Mouse (Mus musculus): ENCODE results near the gene Atp5e. TPM values are rescaled to one million over a fixed set of nuclear protein-coding genes. Genes with fewer than 3 reads are reported as not detected.

The Atp5e gene
- 1,520 and 1,849 TPM in 2 replicates for polyA plus RNA-seq (2015; fragmentation: Nextera tagmentation; extraction: Ambion mirVana)

DNA sequence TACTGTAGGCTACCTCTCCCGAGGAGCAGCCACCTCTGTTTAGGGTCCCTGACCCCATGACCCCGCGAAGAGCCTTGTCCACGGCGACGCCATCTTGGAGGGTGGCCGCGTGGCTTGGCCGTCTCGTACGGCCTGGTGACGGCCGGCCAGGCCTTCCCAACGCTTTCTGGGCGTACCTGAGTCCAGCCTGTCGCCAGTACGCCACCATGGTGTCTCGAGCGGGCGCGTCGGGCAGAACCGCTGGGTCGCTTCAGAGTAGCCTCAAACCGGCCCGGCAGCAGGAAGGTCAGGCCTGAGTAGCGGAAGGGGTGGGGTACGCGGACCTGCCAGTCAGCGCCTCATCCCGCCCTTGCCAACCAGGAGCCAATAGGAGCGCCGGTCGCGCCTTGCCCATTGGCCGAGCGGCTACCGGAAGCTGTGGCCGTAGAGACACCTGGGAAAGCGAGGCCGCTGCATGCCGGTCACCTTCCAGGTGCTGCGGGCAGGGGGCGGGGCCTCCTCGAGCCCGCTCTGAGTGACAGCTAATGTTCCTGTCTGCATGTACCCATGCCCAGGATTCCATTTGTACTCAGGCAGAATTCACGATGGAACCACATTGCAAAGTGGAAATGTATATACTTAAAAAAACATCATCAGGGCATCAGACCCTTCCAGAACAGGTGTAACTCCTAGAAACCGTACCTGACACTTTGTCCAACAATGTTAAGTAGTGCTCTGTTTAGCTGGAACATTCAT, at the start of gene Atp5e:
Atp5e (minus strand) TSS at position 317 of the 735 bp plus-strand sequence.

DNA sequence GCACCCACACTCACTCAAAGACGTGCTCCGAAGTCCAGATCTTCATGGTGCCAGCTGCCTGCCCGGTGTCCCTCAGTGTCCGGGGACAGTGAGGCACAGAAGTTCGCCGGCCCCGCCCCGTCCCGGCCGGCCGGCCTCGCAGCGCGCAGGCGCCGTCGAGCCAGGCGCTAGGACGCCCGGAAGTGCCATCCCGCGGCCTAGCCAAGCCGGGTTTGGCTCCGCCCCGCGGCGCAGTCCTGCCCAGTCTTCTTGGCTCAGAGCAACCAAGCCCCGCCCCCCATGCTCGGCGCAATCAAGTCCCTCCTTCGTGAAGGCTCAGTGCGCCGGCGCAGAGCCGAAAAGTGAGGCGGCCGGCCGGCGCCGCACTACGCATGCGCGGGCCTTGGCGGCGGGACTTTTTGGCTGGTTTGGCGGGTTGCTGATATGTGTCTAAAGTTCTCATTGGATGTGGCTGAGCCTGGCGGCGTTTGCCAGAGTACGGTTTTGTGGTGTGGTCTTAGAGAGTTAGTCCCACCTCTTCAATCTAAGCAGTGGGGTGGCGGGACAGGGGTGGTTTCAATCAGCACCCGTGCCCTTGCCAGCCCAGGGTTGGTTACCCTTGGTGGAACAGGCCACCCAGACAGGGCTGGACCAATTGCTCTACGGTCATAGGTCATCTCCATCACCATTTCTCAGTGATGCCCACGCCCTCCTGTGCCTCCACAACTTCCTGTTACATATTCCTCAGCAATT, 9.1 kb upstream of the Atp5e start, which contains the start of gene Prelid3b:
Prelid3b (minus strand) TSS at position 264 of the 732 bp plus-strand sequence.

DNA sequence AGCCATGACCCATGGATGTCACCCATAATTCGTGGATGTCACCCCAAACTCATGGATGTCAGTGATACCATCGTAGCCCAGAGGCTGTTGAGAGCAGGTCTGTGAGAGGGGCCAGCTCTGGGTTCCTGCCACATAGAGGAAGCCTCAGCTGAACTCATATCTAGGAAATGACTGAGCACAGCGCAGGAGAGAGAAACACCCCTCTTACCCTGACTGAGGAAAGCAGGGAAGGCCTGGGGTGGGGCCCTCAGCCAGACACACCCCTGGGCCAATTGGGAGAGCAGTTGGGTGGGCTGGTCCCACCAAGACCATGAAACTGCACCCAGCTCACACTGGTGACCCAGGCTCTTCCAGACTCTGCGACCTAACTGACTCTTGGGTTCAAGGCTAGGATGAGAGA, 13.6 kb downstream of the Atp5e start, which contains the start of gene Tubb1:
Tubb1 (plus strand) TSS at position 343 of the 400 bp plus-strand sequence.

DNA sequence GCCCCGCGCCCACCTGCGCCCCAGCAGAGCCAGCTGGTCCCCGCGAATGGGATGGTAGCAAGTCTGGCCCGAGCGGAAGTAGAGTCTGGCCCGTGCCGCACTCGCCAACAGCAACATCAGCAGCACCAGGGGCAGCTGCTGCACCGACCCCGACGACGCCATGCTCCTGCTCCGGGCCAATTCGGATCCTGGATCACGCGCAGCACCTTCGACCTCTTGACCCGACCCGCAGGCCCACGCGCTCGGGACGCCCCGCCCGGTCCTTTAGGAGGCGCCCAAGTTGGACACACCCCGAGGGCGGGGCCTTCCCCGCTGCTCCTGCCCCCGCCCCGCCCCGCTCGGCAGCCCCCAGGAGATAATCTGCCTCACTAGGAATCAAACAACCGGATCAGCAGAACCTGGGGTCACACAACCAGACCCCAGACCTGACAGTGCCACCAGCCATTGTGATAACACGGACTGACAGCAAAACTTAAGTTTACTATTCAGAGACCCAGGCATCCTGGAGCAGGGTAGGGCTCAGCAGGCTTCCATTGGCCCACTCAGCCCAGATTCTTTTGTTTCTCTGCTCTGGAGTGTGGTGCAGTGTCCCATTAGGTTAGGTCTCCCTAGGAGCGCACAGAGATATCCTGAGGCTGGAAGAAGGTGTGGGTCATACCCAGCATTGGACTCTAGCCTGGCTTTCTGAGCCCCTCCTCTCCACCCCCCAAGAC, 25.0 kb downstream of the Atp5e start, which contains the start of gene Ctsz:
Ctsz (minus strand) TSS at position 303 of the 713 bp plus-strand sequence.

DNA sequence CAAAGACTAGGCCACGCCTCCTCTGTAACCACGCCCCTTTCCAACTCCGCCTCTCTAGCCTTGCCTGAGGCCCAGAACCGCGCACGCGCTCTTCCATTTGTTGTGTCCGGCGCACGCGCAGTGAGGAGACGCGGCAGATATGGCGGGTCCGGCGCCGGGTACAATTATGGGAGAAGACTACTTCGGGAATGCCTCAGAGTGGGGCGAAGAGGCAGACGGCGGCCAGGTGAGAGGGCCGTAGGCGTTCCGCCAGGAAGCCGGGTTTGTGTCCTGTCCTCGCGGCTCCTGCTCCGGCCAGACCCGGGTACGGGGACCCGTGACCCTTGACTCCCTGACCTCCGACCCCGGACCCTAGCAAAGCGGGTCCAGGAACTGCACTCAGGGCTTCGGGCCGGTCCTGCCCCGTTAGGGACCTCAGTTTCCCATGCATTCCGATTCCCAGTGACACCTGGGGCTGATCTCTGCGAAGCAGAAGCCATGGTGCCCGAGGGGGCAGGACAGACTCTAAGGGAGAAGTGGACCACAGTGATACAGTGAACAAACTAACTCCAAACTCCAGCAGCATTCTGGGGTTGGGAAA, 48.1 kb downstream of the Atp5e start, which contains the start of gene Nelfcd:
Nelfcd (plus strand) TSS at position 74 of the 580 bp plus-strand sequence.

Other genes with a start within 250 kb of the Atp5e start
- gene Gnas, start 179.8 kb downstream of the Atp5e start, polyA plus RNA-seq (2015; fragmentation: Nextera tagmentation; extraction: Ambion mirVana): 2,825 and 2,899 TPM in 2 replicates
- 37.2 and 49.2 TPM in 2 replicates for gene Gm20721, start 117.4 kb downstream of the Atp5e start, polyA plus RNA-seq (2015; fragmentation: Nextera tagmentation; extraction: Ambion mirVana)
- 105 and 112 TPM in 2 replicates for gene Nelfcd, start 48.3 kb downstream of the Atp5e start, polyA plus RNA-seq (2015; fragmentation: Nextera tagmentation; extraction: Ambion mirVana)
- gene Ctsz, start 25.1 kb downstream of the Atp5e start, polyA plus RNA-seq (2015; fragmentation: Nextera tagmentation; extraction: Ambion mirVana): 113 and 129 TPM in 2 replicates
- 0.21 and 0.33 TPM in 2 replicates for gene Tubb1, start 13.4 kb downstream of the Atp5e start, polyA plus RNA-seq (2015; fragmentation: Nextera tagmentation; extraction: Ambion mirVana)
- 144 TPM in 2 replicates for gene Prelid3b, start 9.0 kb upstream of the Atp5e start, polyA plus RNA-seq (2015; fragmentation: Nextera tagmentation; extraction: Ambion mirVana)
- not detected in 2 replicates for gene Zfp831, start 179.4 kb upstream of the Atp5e start, polyA plus RNA-seq (2015; fragmentation: Nextera tagmentation; extraction: Ambion mirVana)